20 mouse cellular contexts compared by ENCODE assay signal in the genomic region with DNA sequence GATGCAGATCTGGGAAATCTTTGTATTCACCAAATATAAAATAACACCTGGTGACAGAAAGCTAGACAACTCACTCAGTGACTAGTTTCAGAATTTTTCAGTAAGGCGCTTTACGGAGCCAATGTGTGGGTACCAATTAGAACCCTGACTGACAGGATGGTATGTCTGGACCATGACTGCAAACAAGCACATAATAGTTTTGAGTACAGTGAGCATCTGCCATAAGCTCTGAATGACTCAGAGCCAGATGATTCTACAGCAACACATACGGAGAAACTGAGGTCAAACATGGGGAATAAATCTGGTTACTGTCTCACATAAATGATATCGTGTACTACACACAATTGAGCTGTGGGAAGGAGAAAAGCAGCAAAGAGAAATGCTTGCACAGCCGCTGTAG.
"Had no signal": no experiment of that assay in that cellular context is flagged by ENCODE, and none has a peak within 500 bp of the region (broad histone marks: within the 10 kb centered on the region; RNA-seq: fewer than 3 reads in every experiment).

No protein-coding gene starts in this region.

- H3K9ac ChIP-seq: limb, embryonic 12.5 days; limb, embryonic 15.5 days; liver, embryonic 14.5 days; liver, postnatal 0 days; lung, embryonic 14.5 days; midbrain, embryonic 12.5 days; midbrain, embryonic 15.5 days; neural tube, embryonic 12.5 days; neural tube, embryonic 15.5 days; stomach, embryonic 15.5 days had no signal

- H3K27me3 ChIP-seq: limb, embryonic 12.5 days; limb, embryonic 15.5 days; midbrain, embryonic 12.5 days; midbrain, embryonic 15.5 days; neural tube, embryonic 12.5 days; neural tube, embryonic 15.5 days; stomach, embryonic 15.5 days had no signal

- H3K4me3 ChIP-seq: limb, embryonic 12.5 days; limb, embryonic 15.5 days; midbrain, embryonic 12.5 days; midbrain, embryonic 15.5 days; neural tube, embryonic 12.5 days; neural tube, embryonic 15.5 days; stomach, embryonic 15.5 days had no signal

- ATAC-seq: intestine, postnatal 0 days; liver, postnatal 0 days; lung, postnatal 0 days; midbrain, embryonic 15.5 days had no signal

- DNase-seq: kidney, adult 2 months; kidney, postnatal 25 days; left cerebral cortex, postnatal 4 days; liver, postnatal 0 days; lung, embryonic 14.5 days; spleen, adult 18-20 months; thymus, postnatal 36 days had no signal

- H3K9me3 ChIP-seq: limb, embryonic 12.5 days; limb, embryonic 15.5 days; midbrain, embryonic 12.5 days; midbrain, embryonic 15.5 days; neural tube, embryonic 12.5 days; neural tube, embryonic 15.5 days; stomach, embryonic 15.5 days had no signal

- H3K27ac ChIP-seq: kidney, postnatal 0 days; limb, embryonic 12.5 days; limb, embryonic 15.5 days; liver, embryonic 14.5 days; macrophage; midbrain, embryonic 12.5 days; midbrain, embryonic 15.5 days; neural tube, embryonic 12.5 days; neural tube, embryonic 15.5 days; stomach, embryonic 15.5 days had no signal

- H3K4me1 ChIP-seq: limb, embryonic 12.5 days; limb, embryonic 15.5 days; midbrain, embryonic 12.5 days; midbrain, embryonic 15.5 days; stomach, embryonic 15.5 days had no signal

- H3K4me2 ChIP-seq: limb, embryonic 12.5 days; limb, embryonic 15.5 days; liver, embryonic 11.5 days; lung, embryonic 14.5 days; midbrain, embryonic 12.5 days; midbrain, embryonic 15.5 days; neural tube, embryonic 12.5 days; neural tube, embryonic 15.5 days; stomach, embryonic 15.5 days had no signal

- H3K36me3 ChIP-seq: limb, embryonic 12.5 days; limb, embryonic 15.5 days; midbrain, embryonic 12.5 days; midbrain, embryonic 15.5 days; neural tube, embryonic 12.5 days; neural tube, embryonic 15.5 days; stomach, embryonic 15.5 days had no signal
